Mouse (Mus musculus) brain, embryonic 18.5 days (tissue): ENCODE measurements around the gene Mylk.

Experiments used
- DNase-seq: peaks from one replicate; pipeline ENCODE4 v3.0.0-alpha.2; 2012; ENCODE audit warnings: low read depth, low spot score

The Mylk gene

DNA sequence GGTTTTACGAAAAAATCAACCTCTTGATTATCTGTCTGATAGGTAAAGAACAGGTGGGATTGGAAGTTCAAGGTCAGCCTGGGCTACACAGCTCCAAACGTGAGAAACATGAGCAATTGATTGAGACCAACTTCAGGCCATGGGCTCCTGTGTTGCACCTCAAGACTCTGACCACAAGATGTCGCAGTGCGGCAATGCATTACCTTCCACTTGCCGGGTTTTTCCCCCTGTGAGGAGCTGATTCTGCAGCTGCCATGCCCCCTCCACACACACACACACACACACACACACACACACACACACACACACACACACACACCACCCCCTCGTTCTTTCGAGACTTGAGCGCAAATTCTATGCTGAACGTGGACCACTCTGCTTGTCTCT is 157.3 kb downstream of the Mylk start:
- DNase-seq = peak; percentile 46

DNA sequence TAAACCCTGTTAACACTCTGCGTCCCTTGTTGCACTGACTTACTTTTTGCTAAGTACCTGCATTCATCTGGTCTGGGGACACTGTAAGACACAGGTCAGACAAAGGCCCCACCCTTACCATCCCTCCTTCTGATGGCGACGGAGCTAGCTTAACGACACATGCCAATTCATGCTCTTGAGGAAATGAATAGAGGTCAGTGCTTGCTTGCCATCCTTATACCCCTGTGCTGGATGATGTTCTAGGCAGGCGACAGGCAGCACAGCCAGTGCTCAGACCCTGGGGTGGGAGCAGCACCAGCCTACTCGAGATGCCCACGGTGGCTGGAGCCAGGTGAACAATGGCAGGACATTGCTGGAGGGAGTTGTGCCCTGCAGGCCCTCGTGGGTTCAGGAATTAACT is 157.8 kb downstream of the Mylk start:
- DNase-seq = no peak

DNA sequence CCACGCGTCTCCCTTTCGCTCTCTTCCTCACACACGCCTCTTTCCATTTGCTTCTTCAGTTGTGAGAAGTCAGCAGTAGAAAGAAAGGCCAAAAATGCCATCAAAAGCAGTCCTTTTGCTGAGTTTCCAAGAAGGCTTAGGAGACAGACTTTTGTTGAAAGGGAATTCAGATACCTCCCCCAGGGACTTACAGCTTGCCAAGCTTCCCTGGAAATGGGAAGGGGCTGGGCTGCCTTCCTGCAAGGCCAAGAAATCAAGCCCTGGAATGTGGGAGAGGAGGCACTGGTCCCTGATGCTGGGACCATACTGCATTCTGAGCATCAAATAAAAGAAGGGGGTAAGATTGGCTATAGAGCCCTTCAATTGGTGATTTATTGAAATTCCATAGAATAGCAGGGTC is 159.9 kb downstream of the Mylk start:
- no peak for DNase-seq

DNA sequence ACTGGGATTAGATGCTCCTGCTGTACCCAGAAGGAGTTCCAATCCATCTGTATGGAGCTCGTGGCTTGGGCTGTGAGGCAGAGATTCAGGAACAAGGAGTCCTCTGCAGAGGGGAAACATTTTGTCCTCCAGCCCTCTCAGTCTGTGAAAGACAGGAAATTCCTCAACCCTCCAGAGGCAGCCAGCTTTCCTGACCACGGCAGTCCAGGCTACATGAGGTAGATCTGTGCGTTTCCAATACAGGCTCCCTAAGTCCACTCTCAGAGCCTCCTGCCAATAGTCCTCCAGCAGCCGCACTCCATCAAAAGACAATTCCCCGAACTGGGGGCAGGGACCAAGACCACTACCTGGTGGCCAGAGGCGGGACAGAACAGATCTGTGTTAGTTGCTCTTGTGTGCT is 164.4 kb downstream of the Mylk start:
- DNase-seq = no peak

DNA sequence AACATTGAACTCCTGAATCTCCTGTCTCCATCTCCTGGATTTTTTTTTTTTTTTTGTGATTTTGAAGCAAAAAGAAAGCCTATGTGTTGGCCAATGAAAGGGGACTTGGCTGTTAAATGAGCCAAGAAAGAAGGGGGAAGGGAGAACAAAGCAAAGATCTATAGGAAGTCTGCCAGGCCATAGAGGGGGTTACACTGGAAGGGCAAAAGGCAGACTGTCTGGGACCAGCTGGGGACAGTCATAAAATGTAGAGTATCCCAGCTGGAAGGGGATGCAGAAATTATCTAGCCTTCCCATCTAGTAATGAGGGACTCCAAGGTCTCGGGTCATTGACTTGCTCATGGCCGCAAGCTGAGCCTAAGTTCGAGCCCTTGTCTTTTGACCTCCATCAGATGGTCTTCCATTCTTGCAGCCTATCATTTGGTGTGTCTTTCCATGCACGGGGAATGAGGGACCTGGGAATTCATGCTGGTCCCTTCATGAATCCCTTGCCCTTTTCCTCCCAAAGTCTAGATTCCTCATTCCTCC is 172.4 kb downstream of the Mylk start:
- no peak for DNase-seq

DNA sequence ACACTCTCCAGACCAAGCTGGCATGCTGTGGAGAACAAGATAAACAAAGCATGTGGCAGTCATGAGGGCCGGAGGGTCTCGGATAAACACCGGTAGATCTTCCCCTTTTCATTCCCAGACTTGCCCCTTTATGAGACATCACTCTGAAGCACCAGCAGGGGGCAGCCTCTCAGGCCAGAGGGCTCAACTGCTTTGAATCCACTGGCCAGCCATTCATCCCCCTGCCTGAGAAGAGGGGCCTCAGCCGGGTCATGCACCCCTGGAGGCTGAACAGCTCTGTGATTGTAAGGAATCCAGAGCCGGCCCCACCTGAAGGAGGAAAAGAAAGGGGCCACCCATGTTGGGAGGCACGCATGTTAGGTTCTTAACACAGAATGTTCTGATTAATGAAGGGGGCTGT is 175.2 kb downstream of the Mylk start:
- DNase-seq = no peak

DNA sequence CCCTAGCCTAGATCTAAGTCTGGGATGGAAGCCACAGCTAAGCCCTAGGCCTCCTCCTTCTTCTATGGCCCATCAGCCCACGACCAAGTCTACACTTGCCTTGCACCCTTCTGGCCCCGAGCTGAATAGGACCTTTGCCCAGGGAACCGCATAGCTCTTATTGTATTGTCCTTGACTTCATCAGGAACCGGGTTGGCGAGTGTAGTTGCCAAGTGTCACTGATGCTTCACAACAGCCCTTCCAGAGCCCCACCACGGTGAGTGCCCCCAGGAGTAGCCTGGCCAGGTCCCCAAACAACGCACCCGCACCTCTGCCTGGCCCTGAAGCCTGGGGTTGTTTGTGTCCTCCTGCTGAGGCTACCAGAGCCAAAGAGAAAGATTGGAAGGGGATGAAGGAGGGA is 175.9 kb downstream of the Mylk start:
- no peak for DNase-seq

DNA sequence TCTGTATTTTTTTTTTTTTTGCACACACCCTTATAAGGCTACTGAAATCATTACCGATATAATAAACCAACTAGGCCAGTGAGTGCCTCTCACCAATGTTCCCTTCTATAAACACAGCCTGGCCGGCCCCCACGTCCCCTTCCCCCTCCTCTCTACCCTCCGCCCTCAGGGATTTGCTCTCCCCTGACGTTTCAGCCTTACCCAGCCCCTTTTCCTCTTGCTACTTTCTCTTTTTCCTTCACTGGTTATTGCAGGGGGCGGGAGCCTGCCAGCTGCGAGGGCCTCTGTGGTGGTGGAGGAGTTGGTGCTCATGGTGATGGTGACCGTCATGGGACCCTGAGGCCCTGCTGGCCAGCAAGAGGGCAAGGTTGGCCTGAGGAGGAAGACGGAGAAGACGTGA is 176.3 kb downstream of the Mylk start:
- no peak for DNase-seq

DNA sequence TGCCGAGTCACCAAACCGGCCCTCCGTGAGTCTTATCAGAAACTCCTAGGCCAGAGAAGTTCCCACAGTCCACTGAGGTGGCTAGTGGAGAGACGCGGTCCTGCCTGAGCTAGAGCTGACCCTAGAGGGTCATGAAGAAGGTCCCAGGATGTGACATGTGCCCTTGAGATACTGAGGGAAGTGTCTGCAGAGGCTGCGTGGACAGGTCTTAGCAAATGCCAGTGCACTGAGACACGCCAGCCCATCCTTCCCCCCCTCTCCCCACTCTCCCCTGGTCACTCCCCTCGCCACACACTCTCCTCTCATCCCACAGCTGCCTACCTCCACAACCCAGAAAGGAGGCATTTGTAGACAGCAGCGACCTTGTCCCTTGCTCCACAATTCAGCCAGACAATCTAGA is 178.6 kb downstream of the Mylk start:
- no peak for DNase-seq

DNA sequence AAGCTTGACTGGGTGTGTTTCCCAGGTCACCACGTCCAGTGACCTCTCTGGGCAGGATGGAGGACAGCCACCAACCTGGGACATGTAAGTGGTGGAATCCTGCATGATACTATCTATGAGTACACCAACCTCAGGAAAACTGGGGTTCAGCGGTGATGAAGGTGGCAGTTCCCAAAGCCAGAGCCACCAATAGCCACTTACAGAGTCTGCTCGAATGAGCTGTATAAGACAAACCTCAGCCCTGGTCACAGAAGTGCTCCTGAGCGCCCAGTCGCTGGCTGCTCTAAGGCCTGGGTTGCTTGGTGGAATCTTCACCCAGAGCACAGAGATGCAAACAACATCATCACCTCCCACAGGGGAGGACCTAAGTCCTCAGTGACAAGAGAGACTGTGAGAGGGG is 179.3 kb downstream of the Mylk start:
- no peak for DNase-seq

DNA sequence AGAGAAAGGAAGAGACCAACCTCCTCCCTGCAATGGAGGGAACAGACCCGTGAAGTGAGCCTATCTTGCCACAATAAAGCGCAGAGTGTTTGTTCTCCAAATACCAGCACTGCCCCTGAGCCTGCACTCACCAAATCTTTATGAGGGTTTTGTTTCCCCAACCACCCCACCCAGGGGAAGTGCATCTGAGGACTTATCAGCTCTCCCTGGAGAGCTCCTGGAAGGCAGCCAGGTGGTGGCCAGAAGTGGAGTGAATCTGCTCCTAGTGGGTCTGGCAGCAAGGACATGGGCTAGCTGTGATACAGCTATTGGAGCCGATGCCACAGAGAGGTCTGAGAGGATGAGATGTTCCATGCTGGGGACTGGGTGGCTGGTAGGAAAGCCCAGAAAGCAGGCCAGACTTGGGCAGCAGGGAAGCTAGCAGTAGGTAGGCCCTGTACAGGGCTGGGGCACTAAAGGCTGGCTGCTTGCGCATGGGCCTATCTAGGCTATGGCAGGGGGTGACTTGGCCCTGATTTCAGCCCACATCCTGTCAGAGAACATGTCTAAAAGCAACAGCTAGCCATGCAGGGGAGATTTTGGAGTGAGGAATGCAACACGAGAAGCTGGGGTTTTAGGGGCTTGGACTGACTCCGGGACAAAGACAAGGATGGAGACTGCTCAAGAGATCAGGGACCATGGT is 180.1 kb downstream of the Mylk start:
- no peak for DNase-seq

DNA sequence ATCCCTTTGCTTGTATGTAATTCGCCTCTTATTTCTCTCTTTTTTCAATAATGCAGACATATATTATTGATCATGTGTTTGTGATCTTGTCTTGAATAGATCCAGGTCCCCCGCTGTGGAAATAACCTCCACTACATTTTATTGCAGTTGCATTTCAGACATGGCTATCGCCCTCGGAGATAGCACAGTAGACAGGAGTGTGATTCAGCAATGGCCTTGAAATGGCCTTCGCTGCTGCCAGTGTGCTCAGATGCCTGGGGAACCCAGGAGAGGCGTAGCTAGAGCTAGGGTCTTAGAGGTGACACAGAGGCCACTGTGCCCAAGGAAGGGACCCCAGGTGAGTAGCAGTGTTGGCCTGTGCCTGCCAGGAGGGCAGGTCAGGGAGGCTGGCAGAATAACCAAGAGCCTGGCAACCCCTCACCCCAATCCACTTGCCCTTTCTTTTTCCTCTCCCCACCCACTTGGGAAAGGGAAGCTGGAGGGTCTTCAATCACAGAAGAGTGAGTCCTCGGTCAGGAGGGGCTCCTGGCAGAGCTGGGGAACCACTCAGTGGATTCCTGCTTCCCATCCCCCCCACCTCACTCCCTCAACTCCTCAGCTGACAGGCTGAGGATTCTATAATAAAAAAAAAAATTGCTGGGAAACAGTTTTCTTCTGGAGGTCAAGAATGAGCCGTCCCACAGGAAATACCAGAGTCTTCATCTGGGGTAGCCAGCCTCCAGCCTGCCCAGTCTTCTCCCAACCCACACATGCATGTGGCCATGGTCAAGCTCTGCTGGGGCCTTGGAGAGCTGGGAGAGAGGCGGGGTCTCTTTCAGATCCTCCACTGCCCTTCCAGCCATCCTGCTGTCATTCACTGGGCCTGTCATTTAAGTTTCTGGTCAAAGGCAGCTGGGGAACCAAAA is 181.8 kb downstream of the Mylk start:
- no peak for DNase-seq

DNA sequence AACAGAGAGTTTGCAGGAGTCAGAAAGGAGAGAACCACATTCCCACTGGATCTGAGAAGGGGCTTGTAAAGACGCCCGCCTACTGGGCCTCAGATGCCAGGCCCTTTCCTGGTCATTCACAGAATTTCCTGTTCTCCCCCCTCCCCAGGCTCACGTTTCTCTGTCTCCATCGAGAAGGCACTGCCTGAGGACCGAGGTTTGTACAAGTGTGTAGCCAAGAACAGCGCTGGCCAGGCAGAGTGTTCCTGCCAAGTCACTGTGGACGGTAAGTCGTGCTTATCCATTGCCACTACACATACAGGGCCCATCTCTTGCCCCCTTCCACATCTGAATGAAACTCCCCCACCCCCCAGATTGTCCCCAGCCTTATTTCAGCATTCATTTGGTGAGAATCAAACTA is 184.7 kb downstream of the Mylk start:
- DNase-seq = no peak

DNA sequence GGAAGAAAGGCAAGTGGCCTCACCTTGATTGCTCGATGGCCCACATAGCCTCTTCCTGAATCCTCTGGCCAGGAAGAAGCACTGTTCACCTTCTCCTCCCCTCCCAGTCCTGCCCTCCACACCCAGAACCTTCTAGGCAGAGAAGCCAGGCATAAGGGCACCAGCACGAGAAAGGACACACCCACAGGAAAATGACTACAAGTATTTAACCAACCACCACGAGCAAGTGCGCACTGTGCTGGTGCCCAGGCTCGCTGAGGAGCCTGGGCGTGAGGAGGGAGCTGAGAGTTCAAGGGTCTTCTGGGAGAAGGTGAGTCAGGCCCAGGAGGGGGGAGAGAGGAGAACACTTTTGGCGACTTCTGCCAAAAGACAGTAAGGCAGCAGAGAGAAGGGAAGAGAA is 185.1 kb downstream of the Mylk start:
- DNase-seq = no peak

DNA sequence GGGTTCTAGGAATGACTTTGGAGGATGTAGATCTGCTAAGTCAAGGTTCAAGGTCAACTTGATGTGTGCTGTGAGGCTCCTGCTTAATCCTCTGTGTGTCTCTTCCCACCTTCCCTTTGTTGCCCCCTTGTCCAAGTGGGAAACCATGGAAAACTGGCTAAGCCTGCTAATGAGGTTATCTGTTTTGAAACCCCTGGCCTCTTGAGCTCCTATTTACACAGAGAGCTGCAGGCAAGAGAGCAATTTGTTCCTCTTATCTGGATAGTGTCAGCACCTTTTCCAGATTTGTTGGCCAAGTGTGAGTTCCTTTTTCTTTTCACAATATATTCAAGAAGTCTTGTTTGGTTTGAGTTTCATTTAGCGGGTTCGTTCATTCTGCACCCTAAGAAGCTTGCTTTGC is 186.3 kb downstream of the Mylk start:
- DNase-seq = no peak

DNA sequence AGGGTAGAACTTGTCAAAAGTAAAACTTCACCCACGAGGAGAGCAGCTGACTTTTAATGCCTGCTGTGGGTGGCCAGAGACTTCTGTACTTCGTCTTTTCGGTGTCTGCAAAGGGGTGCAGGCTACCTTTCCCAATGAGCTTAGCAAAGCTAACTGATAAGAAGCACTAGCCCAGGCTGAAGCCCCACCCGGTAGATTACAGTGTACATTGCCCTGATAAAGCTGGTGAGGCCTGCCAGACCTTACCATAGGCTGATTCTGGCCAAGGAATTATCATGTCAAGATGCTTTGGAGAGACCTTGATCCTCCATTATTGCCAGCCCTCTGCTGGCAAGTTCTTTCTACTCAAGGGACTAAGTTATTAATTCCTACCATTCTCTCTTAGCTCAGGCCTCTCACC is 188.2 kb downstream of the Mylk start:
- DNase-seq = no peak

DNA sequence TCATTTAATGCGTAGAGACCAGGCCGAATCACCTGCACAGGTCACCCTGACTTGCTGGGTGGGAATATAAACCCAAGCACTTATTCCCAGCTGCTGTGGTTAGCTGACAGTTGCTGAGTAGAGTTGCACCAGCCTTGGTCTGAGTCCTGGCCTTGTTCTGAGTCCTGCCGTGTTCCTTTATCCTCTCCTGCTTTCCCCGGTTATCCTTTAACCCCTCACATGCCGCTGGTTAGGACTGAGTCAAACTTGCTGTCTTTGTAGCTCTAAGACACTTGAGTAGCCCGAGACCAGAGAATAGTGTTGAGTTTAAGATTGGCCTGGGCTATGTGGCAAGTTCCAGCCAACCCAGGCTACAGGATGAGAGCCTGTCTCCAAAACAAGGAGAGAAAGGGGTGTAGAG is 189.5 kb downstream of the Mylk start:
- no peak for DNase-seq

DNA sequence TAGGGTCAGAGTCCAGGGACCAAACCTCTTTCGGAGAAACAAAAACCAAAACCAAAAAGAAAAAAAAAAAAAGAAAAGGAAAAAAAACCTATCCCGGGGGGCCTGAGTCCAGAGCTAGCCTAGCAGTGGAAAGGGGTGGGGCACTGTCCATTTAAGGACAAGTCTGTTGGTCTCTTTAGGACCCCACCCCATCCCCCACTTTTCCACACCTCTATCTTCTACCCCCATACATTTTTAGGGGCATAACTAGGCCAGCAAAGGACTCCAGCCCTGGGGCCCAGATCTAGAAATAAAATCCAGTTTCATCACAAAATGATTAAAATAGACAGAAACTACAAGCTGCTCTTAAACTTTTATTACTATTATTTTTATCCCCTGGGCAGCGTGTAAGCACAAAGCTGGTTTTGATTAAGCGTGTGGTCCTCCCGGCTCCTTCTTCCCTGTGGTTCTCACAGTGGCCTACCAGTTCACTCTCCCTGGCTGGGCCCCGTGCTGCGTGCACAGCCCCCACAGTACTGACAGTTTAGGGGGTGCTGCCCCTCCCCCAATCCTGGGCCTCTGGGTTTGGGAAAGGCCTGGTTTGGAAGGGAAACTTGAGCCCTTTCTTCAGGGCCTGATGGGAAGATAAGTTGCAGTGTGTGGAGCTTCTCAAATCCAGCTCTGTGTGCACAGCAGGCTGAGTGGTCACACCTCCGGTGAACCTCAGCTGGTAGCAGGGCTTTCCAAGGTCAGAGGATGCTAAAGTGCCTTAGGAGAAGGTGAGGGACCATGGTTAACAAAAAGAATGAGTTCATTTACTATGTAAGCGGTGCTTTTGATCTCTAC is 190.7 kb downstream of the Mylk start:
- DNase-seq = no peak

DNA sequence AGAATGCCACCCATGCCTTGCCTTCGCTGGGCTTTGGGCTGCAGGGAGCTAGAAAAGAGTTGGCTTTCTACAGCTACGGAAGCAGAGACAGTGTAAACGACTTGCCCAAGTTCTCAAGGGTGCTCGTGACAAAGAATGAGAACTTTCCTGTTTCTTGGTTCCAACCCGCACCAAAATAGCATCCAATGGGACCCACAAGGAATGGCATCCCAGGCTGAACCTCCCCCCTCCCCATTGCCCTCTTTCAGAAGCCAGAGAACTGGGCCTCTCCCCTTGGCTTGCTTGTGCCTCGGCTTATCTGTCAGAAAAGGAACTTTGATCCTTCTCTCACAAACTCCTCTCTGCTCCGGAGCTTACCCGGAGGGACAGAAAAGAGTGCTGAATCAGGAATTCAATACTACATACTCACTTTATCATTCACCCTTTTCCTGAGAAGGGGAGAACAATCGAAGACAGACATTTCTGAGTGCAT is 191.4 kb downstream of the Mylk start:
- DNase-seq = no peak

DNA sequence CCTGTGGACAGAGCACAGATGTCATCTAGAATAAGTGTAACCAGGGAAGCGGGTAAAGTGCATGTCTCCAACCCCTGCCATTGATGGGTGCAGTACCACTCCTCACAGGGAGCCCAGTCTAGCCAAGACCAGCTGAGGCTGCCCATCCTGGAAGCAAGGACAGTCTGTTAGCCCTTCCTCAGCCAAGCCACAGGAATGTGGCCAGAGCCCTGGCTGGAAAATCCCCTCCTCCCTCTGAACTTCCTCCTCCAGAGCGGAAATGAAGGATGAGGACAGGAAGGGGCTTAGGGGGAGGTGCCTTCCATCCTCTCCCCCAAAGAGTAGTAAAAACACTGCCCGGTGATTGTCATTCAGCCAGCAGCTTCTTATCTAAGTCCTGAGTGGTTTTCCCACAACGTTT is 192.6 kb downstream of the Mylk start:
- DNase-seq = no peak

DNA sequence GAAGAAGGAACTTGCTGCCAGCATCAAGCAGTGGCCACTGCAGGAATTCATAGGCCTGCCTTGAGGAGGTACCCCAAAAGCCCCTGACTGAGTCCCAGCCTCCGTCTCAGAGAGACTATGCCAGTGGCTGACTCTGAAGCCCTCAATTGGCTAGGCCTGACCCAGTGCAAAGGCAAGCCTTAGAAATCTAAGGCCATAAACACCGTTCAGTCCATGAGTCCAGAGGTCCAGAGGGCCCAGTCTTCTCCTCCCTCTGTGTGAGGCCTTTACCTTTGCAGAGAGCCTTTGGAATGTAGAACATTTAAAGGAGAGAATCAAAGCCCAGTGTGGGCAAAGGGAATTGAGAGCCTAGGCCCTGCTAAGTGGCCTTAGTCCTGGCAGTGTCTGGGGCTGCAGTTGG is 193.2 kb downstream of the Mylk start:
- DNase-seq = no peak

DNA sequence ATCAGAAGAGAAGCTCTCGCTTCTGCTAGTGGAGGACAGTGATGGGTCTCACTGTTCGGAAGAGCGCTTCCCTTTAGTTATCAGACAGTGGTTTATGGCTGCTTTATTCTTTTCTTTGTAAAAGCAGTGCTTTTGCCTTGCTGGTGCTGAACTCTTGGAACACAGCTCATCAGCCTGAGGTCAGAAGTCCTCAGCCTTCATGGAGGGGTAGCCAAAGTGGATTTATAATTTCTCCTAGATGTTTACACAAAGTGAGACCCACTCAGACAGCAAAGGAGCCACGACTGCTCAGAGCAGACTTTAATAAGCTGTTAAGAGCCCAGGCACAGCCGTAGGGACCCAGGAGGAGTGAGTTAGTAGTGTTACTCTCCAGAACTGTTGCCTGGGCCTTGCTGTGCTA is 194.9 kb downstream of the Mylk start:
- DNase-seq = no peak
